Mouse (Mus musculus) erythroblast, embryonic 14.5 days (primary cell): Measurements from ENCODE around the gene Pnpla6. TPM values are rescaled to one million over a fixed set of nuclear protein-coding genes. Genes with fewer than 3 reads are reported as not detected.

ENCODE experiments used
- H3K27me3 ChIP-seq: 2 replicates; pipeline ENCODE4 v1.6.1; 2012; ENCODE audit warnings: inconsistent platforms; ENCODE audit not compliant: control insufficient read depth
- H3K36me3 ChIP-seq: 2 replicates; pipeline ENCODE4 v1.6.1; 2012; ENCODE audit warnings: mild to moderate bottlenecking, inconsistent platforms; ENCODE audit not compliant: control insufficient read depth
- H3K4me1 ChIP-seq: 2 replicates; pipeline ENCODE4 v1.6.1; 2012; ENCODE audit warnings: inconsistent platforms; ENCODE audit not compliant: control insufficient read depth
- H3K4me3 ChIP-seq: replicated peaks from 2 replicates; pipeline ENCODE3; 2012; ENCODE audit warnings: moderate library complexity, mild to moderate bottlenecking, inconsistent platforms
- H3K9me3 ChIP-seq: 2 replicates; pipeline ENCODE4 v1.6.1; 2012; ENCODE audit warnings: low read length, inconsistent platforms, mixed read lengths; ENCODE audit not compliant: control insufficient read depth
- GATA1 ChIP-seq: IDR thresholded peaks from 2 replicates; pipeline ENCODE4 v1.6.1; 2012; ENCODE audit warnings: low read length, inconsistent platforms, mixed read lengths
- TAL1 ChIP-seq: IDR thresholded peaks from 3 replicates; pipeline ENCODE4 v1.6.1; 2012; ENCODE audit warnings: low read length, inconsistent platforms, mixed read lengths
- polyA plus RNA-seq: library from polyadenylated mRNA; stranded (reverse); fragments of >175 nt; gene quantifications from 2 replicates; pipeline ENCODE4 v1.2.3, GENCODE M21; 2012

Pnpla6 gene
- 1.7 and 1.9 TPM in 2 replicates for polyA plus RNA-seq

DNA sequence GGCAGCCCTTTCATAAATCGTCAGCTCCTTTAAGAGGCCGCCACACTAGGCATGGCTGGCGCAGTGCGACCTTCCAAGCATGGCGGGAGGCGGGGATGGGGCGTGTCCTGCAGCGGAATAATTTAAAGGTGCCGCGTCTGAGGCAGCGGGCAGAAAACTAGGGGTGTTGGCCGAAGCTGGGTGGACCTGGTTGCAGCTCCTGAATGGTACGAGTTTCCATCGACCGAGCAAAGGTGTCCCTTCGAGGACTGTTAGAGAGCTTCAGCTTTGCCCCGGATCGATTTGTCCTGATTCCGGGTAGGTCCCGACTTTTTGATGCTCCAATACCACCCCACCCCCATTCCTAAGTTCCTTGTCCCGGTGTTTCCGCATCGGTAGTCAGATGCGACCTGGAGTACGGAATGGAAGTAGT, at the start of gene Pnpla6:
Pnpla6 (plus strand) TSS at position 125 of the 412 bp plus-strand sequence.
- peak within 1 kb of the TSS; percentile 86 for H3K4me3 ChIP-seq
- no peaks in the 10 kb centered on the region for H3K9me3 ChIP-seq
- H3K4me1 ChIP-seq, result peaks cover 57% of the 10 kb centered on the region
- TF ChIP-seq GATA1 (no peak), TAL1 (no peak)
- no peaks in the 10 kb centered on the region for H3K27me3 ChIP-seq
- H3K36me3 ChIP-seq, result peaks cover 52% of the 10 kb centered on the region

DNA sequence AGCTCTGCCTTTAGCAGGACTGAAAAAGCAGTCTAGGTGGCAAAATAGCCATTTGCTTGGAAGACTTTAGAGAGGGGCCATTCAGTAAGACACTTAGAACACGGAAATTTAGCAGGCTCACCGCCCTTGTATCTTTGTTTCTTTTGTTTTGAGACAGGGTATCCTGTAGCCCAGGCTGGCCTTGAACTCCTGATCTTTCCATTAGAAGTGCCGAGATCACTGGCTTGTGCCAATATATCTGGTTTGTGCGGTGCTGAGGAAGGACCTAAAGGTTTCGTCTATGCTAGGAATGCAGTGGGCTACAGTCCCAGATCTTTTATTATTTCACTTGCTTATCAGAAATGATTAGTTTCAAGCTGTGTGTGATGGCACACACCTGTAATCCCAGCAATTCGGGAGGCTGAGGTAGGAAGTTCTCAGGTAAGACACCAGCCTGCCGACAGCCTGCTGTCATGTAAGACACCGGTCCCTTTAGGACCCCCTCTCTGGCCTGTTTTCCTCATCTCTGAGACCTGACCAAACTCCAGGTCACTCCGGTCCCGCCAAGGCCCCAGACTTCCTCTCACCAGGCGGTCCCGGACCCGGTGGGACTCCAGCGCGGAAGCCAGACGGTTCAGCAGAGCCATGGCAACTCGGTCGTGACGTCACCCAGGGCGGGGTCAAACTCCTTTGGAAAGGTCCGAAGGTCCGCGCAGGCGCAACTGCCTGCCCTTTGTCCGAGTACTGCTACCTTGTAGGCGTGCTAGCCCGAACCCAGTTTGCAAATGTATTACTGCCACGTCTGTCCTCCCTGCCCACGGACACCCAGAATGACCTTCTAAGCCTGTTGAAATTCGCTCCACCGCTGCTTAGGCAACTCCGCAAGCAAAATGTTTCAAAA, 47.9 kb upstream of the Pnpla6 start, which contains the start of gene Pex11g:
Pex11g (minus strand) TSS at position 675 of the 880 bp plus-strand sequence.
- Histone ChIP-seq H3K36me3 (no peaks in the 10 kb centered on the region; the same call in 1 of the 2 replicates), H3K4me3 (peak within 1 kb of the TSS; percentile 64), H3K27me3 (no peaks in the 10 kb centered on the region), H3K9me3 (no peaks in the 10 kb centered on the region), H3K4me1 (peaks cover 18% of the 10 kb centered on the region)
- no peak for TF ChIP-seq GATA1
- TF ChIP-seq TAL1, result no peak

DNA sequence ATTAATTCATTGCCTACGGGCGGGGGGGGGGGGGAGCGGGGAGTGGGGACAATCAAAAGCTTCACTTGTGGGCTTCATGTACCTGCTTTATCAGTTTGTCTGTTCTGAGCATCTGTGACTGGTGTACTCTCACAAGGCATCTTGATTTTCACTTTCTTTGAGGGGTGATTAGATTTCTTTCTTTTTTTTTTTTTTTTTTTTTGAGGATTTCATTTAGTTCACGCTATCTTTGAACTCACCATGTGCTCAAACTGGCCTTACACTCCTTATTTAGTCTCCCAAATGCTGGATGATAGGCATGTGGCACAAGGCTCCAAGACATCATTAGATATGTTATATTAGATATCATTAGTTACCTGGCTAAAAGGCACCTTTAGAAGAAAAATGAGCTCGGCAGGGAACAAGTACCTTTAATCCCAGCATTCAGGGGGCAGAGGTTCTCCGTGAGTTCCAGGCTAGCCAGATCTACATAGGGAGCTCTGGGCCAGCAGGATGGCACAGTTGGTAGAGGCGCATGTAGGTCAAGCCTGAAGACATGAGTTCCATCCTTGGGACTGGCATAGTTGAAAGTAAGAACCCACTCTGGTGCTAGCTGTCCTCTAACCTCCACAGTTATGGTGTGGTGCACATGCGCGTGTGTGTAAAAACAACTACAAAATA, 47.2 kb upstream of the Pnpla6 start:
- H3K36me3 ChIP-seq, result no peaks in the 10 kb centered on the region
- no peaks in the 10 kb centered on the region for H3K9me3 ChIP-seq
- no peaks in the 10 kb centered on the region for H3K27me3 ChIP-seq
- TF ChIP-seq GATA1 (no peak), TAL1 (no peak)
- peaks cover 18% of the 10 kb centered on the region for H3K4me1 ChIP-seq
- H3K4me3 ChIP-seq, result peak overlapping the region; percentile 64

DNA sequence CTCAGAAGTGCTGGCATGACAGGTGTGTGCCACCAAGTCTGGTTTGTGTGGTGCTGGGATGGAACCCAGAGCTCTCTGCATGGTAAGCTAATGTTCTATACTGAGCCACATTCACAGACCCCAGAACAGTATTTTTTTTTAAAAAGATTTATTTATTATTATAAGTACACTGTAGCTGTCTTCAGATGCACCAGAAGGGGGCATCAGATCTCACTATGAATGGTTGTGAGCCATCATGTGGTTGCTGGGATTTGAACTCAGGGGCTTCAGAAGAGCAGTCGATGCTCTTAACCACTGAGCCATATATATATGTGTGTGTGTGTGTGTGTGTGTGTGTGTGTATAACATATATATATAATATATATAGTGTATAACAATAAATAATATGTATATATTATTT, 46.3 kb upstream of the Pnpla6 start:
- Histone ChIP-seq H3K36me3 (no peaks in the 10 kb centered on the region), H3K9me3 (no peaks in the 10 kb centered on the region), H3K27me3 (no peaks in the 10 kb centered on the region), H3K4me3 (no peak overlapping the region), H3K4me1 (peaks cover 18% of the 10 kb centered on the region)
- TF ChIP-seq TAL1, result no peak

DNA sequence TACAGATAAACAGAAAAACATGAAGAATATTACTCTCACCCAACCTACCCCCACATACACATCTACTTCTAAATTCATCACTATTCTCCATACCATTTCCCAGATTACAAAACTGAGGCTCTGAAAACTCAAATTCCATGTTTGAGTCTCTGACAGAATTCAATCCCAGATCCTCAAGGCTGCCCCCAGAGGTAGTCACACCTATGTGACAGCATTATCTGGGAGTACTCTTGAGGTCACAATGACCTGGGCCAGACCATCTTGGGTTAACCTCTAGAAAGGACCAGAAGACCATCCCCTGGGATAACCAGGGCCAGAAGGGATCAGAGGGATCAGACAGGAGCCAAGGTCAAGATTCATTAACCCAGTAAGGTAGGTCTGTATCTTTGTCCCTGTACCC, 44.6 kb upstream of the Pnpla6 start, which contains the start of gene Tex45:
Tex45 (plus strand) TSS at position 301 of the 400 bp plus-strand sequence.
- TF ChIP-seq TAL1 (no peak), GATA1 (no peak)
- Histone ChIP-seq H3K4me3 (no peak within 1 kb of the TSS), H3K27me3 (peaks cover 2% of the 10 kb centered on the region), H3K36me3 (no peaks in the 10 kb centered on the region), H3K9me3 (no peaks in the 10 kb centered on the region), H3K4me1 (peaks cover 18% of the 10 kb centered on the region)

DNA sequence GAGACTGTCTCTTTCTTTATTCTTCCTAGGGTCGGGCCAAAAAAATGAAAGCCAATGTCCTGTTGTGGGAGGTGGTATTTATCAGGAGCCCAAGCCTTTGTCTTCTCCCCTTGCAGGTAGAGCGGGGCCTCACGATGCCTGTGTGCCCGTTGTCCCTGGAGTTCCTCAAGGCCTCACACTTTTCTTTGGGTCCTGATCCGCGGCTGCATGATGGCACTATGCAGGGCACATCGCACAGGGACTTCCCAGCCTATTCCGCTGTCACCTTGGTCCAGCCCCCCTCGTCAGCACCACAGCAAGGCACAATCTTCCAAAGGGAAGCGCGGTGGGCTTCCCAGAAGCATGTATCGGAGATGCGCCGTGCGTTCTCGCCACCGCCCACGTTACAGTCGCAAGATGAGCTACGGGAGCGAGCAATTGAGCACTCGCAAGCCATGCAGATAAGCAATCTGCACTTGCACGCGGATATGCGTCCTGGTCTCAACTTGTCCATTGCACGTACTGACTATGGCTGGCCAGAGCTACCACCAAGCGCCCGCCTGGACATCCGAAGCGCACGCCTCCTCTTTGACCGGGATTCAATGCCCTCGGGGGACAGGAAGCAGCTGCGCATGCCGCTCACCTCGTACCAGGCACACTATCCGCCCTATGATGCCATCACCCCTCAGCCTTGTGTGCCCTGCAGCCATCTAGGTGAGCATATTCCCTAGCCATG, 39.3 kb upstream of the Pnpla6 start:
- Histone ChIP-seq H3K9me3 (no peaks in the 10 kb centered on the region), H3K27me3 (peaks cover 19% of the 10 kb centered on the region), H3K4me1 (peaks cover 6% of the 10 kb centered on the region; the same call in 1 of the 2 replicates), H3K4me3 (no peak overlapping the region), H3K36me3 (no peaks in the 10 kb centered on the region)
- TF ChIP-seq TAL1 (no peak), GATA1 (no peak)

DNA sequence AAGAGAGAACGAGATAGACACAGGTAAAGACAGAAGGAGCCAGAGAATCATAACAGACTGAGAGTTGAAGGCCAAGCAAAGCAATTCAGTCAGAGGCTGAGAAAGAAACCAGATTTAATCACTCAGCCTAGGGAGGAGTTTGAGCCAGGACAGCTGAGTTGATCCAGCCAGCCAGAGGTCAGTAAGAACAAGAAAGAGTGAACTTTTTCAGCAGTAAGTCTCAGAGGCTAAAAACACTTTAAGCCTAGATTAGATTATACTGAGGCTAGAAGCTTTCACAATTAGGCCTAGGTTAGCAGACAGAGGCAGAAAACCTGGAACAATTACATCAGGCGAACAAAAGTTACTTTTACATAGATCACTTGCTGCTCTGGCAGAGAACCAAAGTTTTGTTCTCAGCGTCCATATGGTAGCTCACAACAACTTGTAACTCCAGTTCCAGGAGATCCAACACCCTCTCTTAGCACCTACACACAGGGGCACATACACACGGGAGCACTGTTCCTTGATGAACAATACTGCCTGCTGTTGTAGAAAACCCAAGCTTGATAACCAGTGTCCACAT, 34.9 kb upstream of the Pnpla6 start:
- Histone ChIP-seq H3K4me1 (peaks cover 15% of the 10 kb centered on the region), H3K9me3 (no peaks in the 10 kb centered on the region), H3K4me3 (no peak overlapping the region), H3K36me3 (no peaks in the 10 kb centered on the region), H3K27me3 (peaks cover 23% of the 10 kb centered on the region)
- TF ChIP-seq GATA1 (no peak), TAL1 (no peak)

DNA sequence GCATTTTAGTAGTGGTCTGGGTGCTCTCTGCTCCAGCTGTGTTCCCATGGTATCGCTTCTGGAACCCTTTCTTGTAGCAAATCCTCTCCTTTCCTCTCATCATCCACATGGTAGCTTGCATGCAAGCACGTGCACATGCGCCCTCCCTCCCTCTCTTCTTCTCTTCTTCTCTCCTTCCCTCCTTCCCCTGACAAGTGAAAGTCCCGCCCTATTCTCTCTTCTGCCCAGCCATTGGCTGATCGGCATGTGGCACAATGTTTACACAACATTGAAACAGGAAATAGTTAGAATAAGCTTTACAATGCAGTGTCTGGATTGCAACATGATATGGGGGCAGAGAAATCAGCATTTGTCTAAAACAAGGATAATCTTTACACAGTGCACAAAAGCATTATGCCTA, 33.6 kb upstream of the Pnpla6 start:
- no peaks in the 10 kb centered on the region for H3K36me3 ChIP-seq
- peaks cover 10% of the 10 kb centered on the region for H3K27me3 ChIP-seq
- H3K9me3 ChIP-seq, result no peaks in the 10 kb centered on the region
- no peak for TF ChIP-seq TAL1
- TF ChIP-seq GATA1, result no peak
- H3K4me1 ChIP-seq, result peaks cover 8% of the 10 kb centered on the region
- no peak overlapping the region for H3K4me3 ChIP-seq
